Mouse (Mus musculus): ENCODE measurements around the gene Tcf23. TPM values are rescaled to one million over a fixed set of nuclear protein-coding genes. Genes with fewer than 3 reads are reported as not detected.

The Tcf23 gene
- polyA plus RNA-seq, 1 experiment, result 0.23 TPM

- peaks cover 6% of the 10 kb centered on the region; the same call in 1 of the 2 replicates for H3K4me1 ChIP-seq (ENCODE audit: control insufficient read depth, insufficient read depth, low read length)
- TF ChIP-seq POLR2A (IDR thresholded peaks at IDR 0.05; ENCODE audit: extremely low read depth, insufficient read depth, low read length), result peak; percentile 56
- peak; percentile 15; the same call in 1 of the 2 replicates for TF ChIP-seq CTCF (IDR thresholded peaks at IDR 0.05; ENCODE audit: extremely low read depth, insufficient read depth, low read length)
- peak within 1 kb of the TSS; percentile 32 for H3K4me3 ChIP-seq (ENCODE audit: insufficient read depth, low read length)
- no peak within 1 kb of the TSS for H3K27ac ChIP-seq (ENCODE audit: insufficient read depth, low read length)
Observed at GRCm38 (mm10) chr5:30944956-30945781, 23.3 kb upstream of the Tcf23 start, which contains the start of gene Cgref1. Gene Cgref1 (minus strand): TSS chr5:30945591.

- Histone ChIP-seq H3K4me1 (ENCODE audit: control insufficient read depth, insufficient read depth, low read length) (peaks cover 8% of the 10 kb centered on the region), H3K27ac (ENCODE audit: insufficient read depth, low read length) (no peak overlapping the region), H3K4me3 (ENCODE audit: insufficient read depth, low read length) (no peak overlapping the region)
- TF ChIP-seq POLR2A (IDR thresholded peaks at IDR 0.05; ENCODE audit: extremely low read depth, insufficient read depth, low read length), result no peak
- no peak for TF ChIP-seq CTCF (IDR thresholded peaks at IDR 0.05; ENCODE audit: extremely low read depth, insufficient read depth, low read length)
Observed at GRCm38 (mm10) chr5:30948620-30949019, 19.8 kb upstream of the Tcf23 start.

- TF ChIP-seq CTCF (IDR thresholded peaks at IDR 0.05; ENCODE audit: extremely low read depth, insufficient read depth, low read length), result no peak
- TF ChIP-seq POLR2A (IDR thresholded peaks at IDR 0.05; ENCODE audit: extremely low read depth, insufficient read depth, low read length), result peak; percentile 58; the same call in 1 of the 2 replicates
- H3K4me1 ChIP-seq (ENCODE audit: control insufficient read depth, insufficient read depth, low read length), result peaks cover 6% of the 10 kb centered on the region
- peak overlapping the region; percentile 66 for H3K4me3 ChIP-seq (ENCODE audit: insufficient read depth, low read length)
- H3K27ac ChIP-seq (ENCODE audit: insufficient read depth, low read length), result peak overlapping the region; percentile 53
Observed at GRCm38 (mm10) chr5:30949654-30950326, 18.7 kb upstream of the Tcf23 start.

GRCm38 (mm10) chr5:30950451-30950850 is 18.0 kb upstream of the Tcf23 start:
- Histone ChIP-seq H3K4me1 (ENCODE audit: control insufficient read depth, insufficient read depth, low read length) (peaks cover 6% of the 10 kb centered on the region), H3K27ac (ENCODE audit: insufficient read depth, low read length) (no peak overlapping the region), H3K4me3 (ENCODE audit: insufficient read depth, low read length) (peak overlapping the region; percentile 66)
- TF ChIP-seq POLR2A (IDR thresholded peaks at IDR 0.05; ENCODE audit: extremely low read depth, insufficient read depth, low read length) (no peak), CTCF (IDR thresholded peaks at IDR 0.05; ENCODE audit: extremely low read depth, insufficient read depth, low read length) (no peak)

GRCm38 (mm10) chr5:30950922-30951321 is 17.5 kb upstream of the Tcf23 start:
- Histone ChIP-seq H3K4me3 (ENCODE audit: insufficient read depth, low read length) (no peak overlapping the region; the same call in 1 of the 2 replicates), H3K27ac (ENCODE audit: insufficient read depth, low read length) (no peak overlapping the region)
- TF ChIP-seq POLR2A (IDR thresholded peaks at IDR 0.05; ENCODE audit: extremely low read depth, insufficient read depth, low read length), result no peak
- no peak for TF ChIP-seq CTCF (IDR thresholded peaks at IDR 0.05; ENCODE audit: extremely low read depth, insufficient read depth, low read length)

GRCm38 (mm10) chr5:30951706-30952105 is 16.8 kb upstream of the Tcf23 start:
- no peak for TF ChIP-seq POLR2A (IDR thresholded peaks at IDR 0.05; ENCODE audit: extremely low read depth, insufficient read depth, low read length)
- no peak for TF ChIP-seq CTCF (IDR thresholded peaks at IDR 0.05; ENCODE audit: extremely low read depth, insufficient read depth, low read length)
- Histone ChIP-seq H3K4me3 (ENCODE audit: insufficient read depth, low read length) (no peak overlapping the region), H3K4me1 (ENCODE audit: control insufficient read depth, insufficient read depth, low read length) (peaks cover 4% of the 10 kb centered on the region), H3K27ac (ENCODE audit: insufficient read depth, low read length) (no peak overlapping the region)

More at GRCm38 (mm10) chr5:30950922-30951321, 17.5 kb upstream of the Tcf23 start:
- peaks cover 6% of the 10 kb centered on the region for H3K4me1 ChIP-seq (ENCODE audit: control insufficient read depth, insufficient read depth, low read length)

- no peak for TF ChIP-seq CTCF (IDR thresholded peaks at IDR 0.05; ENCODE audit: extremely low read depth, insufficient read depth, low read length)
- TF ChIP-seq POLR2A (IDR thresholded peaks at IDR 0.05; ENCODE audit: extremely low read depth, insufficient read depth, low read length), result no peak
- peaks cover 4% of the 10 kb centered on the region for H3K4me1 ChIP-seq (ENCODE audit: control insufficient read depth, insufficient read depth, low read length)
- no peak overlapping the region for H3K27ac ChIP-seq (ENCODE audit: insufficient read depth, low read length)
- H3K4me3 ChIP-seq (ENCODE audit: insufficient read depth, low read length), result no peak overlapping the region
Observed at GRCm38 (mm10) chr5:30952551-30952950, 15.9 kb upstream of the Tcf23 start.

GRCm38 (mm10) chr5:30954065-30954464 is 14.4 kb upstream of the Tcf23 start:
- TF ChIP-seq POLR2A (IDR thresholded peaks at IDR 0.05; ENCODE audit: extremely low read depth, insufficient read depth, low read length) (no peak), CTCF (IDR thresholded peaks at IDR 0.05; ENCODE audit: extremely low read depth, insufficient read depth, low read length) (no peak)
- Histone ChIP-seq H3K4me3 (ENCODE audit: insufficient read depth, low read length) (no peak overlapping the region), H3K4me1 (ENCODE audit: control insufficient read depth, insufficient read depth, low read length) (peaks cover 16% of the 10 kb centered on the region), H3K27ac (ENCODE audit: insufficient read depth, low read length) (no peak overlapping the region)

- peaks cover 16% of the 10 kb centered on the region for H3K4me1 ChIP-seq (ENCODE audit: control insufficient read depth, insufficient read depth, low read length)
- TF ChIP-seq CTCF (IDR thresholded peaks at IDR 0.05; ENCODE audit: extremely low read depth, insufficient read depth, low read length), result no peak
- TF ChIP-seq POLR2A (IDR thresholded peaks at IDR 0.05; ENCODE audit: extremely low read depth, insufficient read depth, low read length), result peak; percentile 50; the same call in 1 of the 2 replicates
- H3K4me3 ChIP-seq (ENCODE audit: insufficient read depth, low read length), result no peak overlapping the region
- no peak overlapping the region for H3K27ac ChIP-seq (ENCODE audit: insufficient read depth, low read length)
Observed at GRCm38 (mm10) chr5:30954556-30954955, 13.9 kb upstream of the Tcf23 start.

Data from cortical plate, adult 2 months (tissue).